Mouse (Mus musculus) intestine, postnatal 0 days (tissue): ENCODE measurements at regions not wholly inside any gene's neighbourhood (a gene's known extent, or its start where the extent isn't known, plus 50 kb on each side); places are given as distances from the start of the nearest gene placed in this dataset.

Experiments used
- ATAC-seq: fragments of 200-750 bp; cut with Nextera tagmentation; 2 replicates; pipeline ENCODE4 v1.8.0; 2017; ENCODE audit warnings: mild to moderate bottlenecking, moderate TSS enrichment, moderate library complexity
- H3K27ac ChIP-seq: fragments of 300-500 bp; sonication (generic); 2 replicates; pipeline ENCODE4 v1.5.1; 2014; ENCODE audit warnings: mild to moderate bottlenecking, low read depth, low read length, moderate library complexity
- H3K27me3 ChIP-seq: fragments of 300-500 bp; sonication (generic); replicated peaks from 2 replicates; pipeline ENCODE4 v1.6.1; 2014; ENCODE audit warnings: low read length, mixed read lengths; ENCODE audit not compliant: control insufficient read depth, insufficient read depth
- H3K36me3 ChIP-seq: fragments of 300-500 bp; sonication (generic); 2 replicates; pipeline ENCODE4 v1.6.1; 2014; ENCODE audit warnings: mild to moderate bottlenecking, moderate library complexity; ENCODE audit not compliant: control insufficient read depth, insufficient read depth
- H3K4me1 ChIP-seq: fragments of 300-500 bp; sonication (generic); replicated peaks from 2 replicates; pipeline ENCODE4 v1.6.1; 2014; ENCODE audit warnings: antibody characterized with exemption, low read length, mixed read lengths; ENCODE audit not compliant: control insufficient read depth, insufficient read depth
- H3K4me2 ChIP-seq: fragments of 300-500 bp; sonication (generic); replicated peaks from 2 replicates; pipeline ENCODE4 v1.6.1; 2014; ENCODE audit warnings: low read depth, mild to moderate bottlenecking, moderate library complexity
- H3K4me3 ChIP-seq: fragments of 300-500 bp; sonication (generic); 2 replicates; pipeline ENCODE4 v1.5.1; 2014; ENCODE audit warnings: low read depth, low read length
- H3K9ac ChIP-seq: fragments of 300-500 bp; sonication (generic); 2 replicates; pipeline ENCODE4 v1.6.1; 2014; ENCODE audit warnings: mild to moderate bottlenecking, low read depth, low read length
- H3K9me3 ChIP-seq: fragments of 300-500 bp; sonication (generic); 2 replicates; pipeline ENCODE4 v1.6.1; 2016; ENCODE audit warnings: mixed run types; ENCODE audit not compliant: control insufficient read depth
- CTCF ChIP-seq: sonication (generic); IDR thresholded peaks from 2 replicates; pipeline ENCODE4 v1.5.1; 2016; ENCODE audit warnings: low read depth, mild to moderate bottlenecking, control low read depth, antibody characterized with exemption, moderate library complexity
- WGBS: fragments of 180-500 bp; shearing (Covaris S2); extraction: QIAGEN DNeasy Blood & Tissue Kit; methylation state at CpG from one replicate; pipeline ENCODE4 v1.1.7; 2014; 5-methylcytosine and 5-hydroxymethylcytosine counted together

DNA sequence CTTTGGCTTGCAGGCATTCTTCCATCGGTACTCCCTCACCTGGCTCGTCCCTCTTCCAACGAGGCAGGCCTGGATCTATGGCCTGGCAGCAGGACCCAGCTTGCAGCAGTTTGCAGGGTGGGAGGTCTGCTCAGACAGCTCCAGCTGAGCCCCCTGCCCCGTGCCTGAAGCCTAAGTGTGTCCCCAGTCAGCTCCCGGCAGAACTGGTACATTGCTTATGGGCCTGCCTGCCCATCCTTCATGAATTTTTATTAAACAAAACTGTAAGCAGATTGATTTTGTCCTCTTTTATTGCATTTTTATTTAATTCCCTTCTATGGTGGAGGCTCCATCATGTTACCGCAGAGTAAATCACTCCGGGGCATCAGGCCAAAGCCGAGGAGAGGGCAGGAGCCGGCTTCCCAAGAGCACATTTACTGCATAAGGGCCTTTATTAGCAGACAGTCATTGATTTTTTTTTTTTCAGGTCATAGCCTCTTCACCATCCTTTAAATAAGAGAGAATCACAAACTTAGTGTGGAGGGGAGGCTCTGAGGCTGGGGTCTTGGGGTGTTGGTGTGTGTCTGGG, 269.9 kb downstream of the Dhx35 start:
- no peaks in the 10 kb centered on the region for H3K36me3 ChIP-seq
- no peak overlapping the region for H3K27ac ChIP-seq
- TF ChIP-seq CTCF: no peak
- H3K9me3 ChIP-seq: no peaks in the 10 kb centered on the region
- 71% methylated on average over 9 of the region's 9 CpGs for WGBS
- no peak overlapping the region for H3K4me2 ChIP-seq
- H3K9ac ChIP-seq: no peak overlapping the region
- ATAC-seq: no peak
- H3K27me3 ChIP-seq: no peaks in the 10 kb centered on the region
- H3K4me1 ChIP-seq: no peaks in the 10 kb centered on the region
- no peak overlapping the region for H3K4me3 ChIP-seq

- Histone ChIP-seq H3K4me1 (no peaks in the 10 kb centered on the region), H3K36me3 (no peaks in the 10 kb centered on the region), H3K4me3 (no peak overlapping the region), H3K4me2 (no peak overlapping the region), H3K27ac (no peak overlapping the region), H3K9ac (no peak overlapping the region), H3K9me3 (no peaks in the 10 kb centered on the region), H3K27me3 (no peaks in the 10 kb centered on the region)
- 68% methylated on average over 7 of the region's 7 CpGs for WGBS
- TF ChIP-seq CTCF: 0 out of 2 replicates have a peak, but pooled peaks have one; percentile 4
- ATAC-seq: no peak
Measured at GRCm38 (mm10) chr2:159067506-159067905, 272.9 kb downstream of the Dhx35 start.

- 0 out of 2 replicates have a peak, but pooled peaks have one; percentile 11 for TF ChIP-seq CTCF
- H3K4me2 ChIP-seq: no peak overlapping the region
- H3K27me3 ChIP-seq: no peaks in the 10 kb centered on the region
- H3K36me3 ChIP-seq: no peaks in the 10 kb centered on the region
- H3K9me3 ChIP-seq: no peaks in the 10 kb centered on the region
- H3K9ac ChIP-seq: no peak overlapping the region
- no peak for ATAC-seq
- no peak overlapping the region for H3K27ac ChIP-seq
- H3K4me3 ChIP-seq: no peak overlapping the region
- H3K4me1 ChIP-seq: no peaks in the 10 kb centered on the region
- 46% methylated on average over 7 of the region's 7 CpGs for WGBS
Measured at GRCm38 (mm10) chr2:159068303-159069020, 273.9 kb downstream of the Dhx35 start.

DNA sequence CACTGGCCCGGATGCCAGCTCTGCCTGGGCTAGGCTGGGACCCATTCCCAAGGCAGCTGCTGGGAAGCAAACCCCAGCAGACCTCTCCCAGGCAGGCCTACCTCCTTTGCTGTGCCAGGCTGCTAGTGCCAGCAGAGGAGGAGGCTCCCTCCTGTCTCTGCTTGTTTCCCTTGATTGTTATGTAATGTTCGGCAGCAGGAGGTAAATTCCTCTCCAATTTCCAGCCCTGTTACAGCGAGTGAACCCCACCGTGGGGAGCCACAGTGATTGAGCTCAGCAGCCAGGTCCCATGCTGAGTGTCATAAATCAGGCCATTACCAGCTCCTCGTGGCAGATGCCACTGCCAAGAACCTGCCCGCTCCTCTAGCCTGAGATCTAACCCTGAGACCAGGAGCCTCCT, 274.6 kb downstream of the Dhx35 start:
- ATAC-seq: no peak

GRCm38 (mm10) chr2:159072997-159073690, 278.5 kb downstream of the Dhx35 start:
- Histone ChIP-seq H3K9ac (no peak overlapping the region), H3K27me3 (no peaks in the 10 kb centered on the region), H3K9me3 (no peaks in the 10 kb centered on the region), H3K4me2 (no peak overlapping the region), H3K4me3 (no peak overlapping the region), H3K36me3 (no peaks in the 10 kb centered on the region), H3K27ac (no peak overlapping the region), H3K4me1 (no peaks in the 10 kb centered on the region)
- TF ChIP-seq CTCF: no peak
- 67% methylated on average over 7 of the region's 7 CpGs for WGBS
- no peak for ATAC-seq

More for the DNA sequence above, 274.6 kb downstream of the Dhx35 start:
- Histone ChIP-seq H3K36me3 (no peaks in the 10 kb centered on the region), H3K27me3 (no peaks in the 10 kb centered on the region), H3K4me1 (no peaks in the 10 kb centered on the region), H3K4me3 (no peak overlapping the region), H3K4me2 (no peak overlapping the region), H3K27ac (no peak overlapping the region), H3K9ac (no peak overlapping the region), H3K9me3 (no peaks in the 10 kb centered on the region)
- 23% methylated on average over 6 of the region's 6 CpGs for WGBS
- no peak for TF ChIP-seq CTCF

DNA sequence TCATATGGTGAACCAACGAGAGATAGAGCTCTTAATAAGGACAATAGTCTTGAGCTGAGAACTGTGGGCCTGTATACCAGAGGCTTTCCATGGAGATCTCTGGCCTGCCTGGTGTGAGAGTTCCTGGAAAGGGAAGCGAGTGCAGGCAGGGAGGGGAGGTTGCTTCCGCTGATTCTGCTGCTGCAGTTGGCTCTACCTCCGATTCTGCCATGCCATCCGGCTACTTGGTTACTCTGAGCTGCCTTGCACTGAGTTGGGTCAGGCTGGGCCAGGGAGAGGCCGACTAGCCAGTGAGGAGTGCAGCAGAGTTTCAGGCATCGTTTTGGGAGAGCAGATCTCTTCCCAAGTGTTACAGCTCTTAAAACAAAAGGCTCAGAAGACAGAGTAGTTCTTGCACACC, 285.2 kb downstream of the Dhx35 start:
- Histone ChIP-seq H3K4me3 (no peak overlapping the region), H3K4me1 (no peaks in the 10 kb centered on the region), H3K36me3 (no peaks in the 10 kb centered on the region), H3K4me2 (no peak overlapping the region), H3K27me3 (no peaks in the 10 kb centered on the region), H3K27ac (no peak overlapping the region), H3K9ac (no peak overlapping the region), H3K9me3 (no peaks in the 10 kb centered on the region)
- 79% methylated on average over 7 of the region's 7 CpGs for WGBS
- no peak for ATAC-seq
- no peak for TF ChIP-seq CTCF
